Mouse (Mus musculus) inflammation-experienced regulatory T-cells, adult 6 months (primary cell): ENCODE measurements around the gene Pus10. TPM values are rescaled to one million over a fixed set of nuclear protein-coding genes. Genes with fewer than 3 reads are reported as not detected.

ENCODE experiments used
- ATAC-seq: one replicate; pipeline ENCODE4 v1.8.0; 2017
- polyA plus RNA-seq, 3 experiments: library from polyadenylated mRNA; unstranded; fragments of 100-300 nt; shearing (Covaris generic); gene quantifications; one replicate each; pipeline ENCODE4 v1.2.1; 2017

The Pus10 gene
- polyA plus RNA-seq, 3 experiments from 2014 or later: 21.6 to 35.1 (median 34.1) TPM

DNA sequence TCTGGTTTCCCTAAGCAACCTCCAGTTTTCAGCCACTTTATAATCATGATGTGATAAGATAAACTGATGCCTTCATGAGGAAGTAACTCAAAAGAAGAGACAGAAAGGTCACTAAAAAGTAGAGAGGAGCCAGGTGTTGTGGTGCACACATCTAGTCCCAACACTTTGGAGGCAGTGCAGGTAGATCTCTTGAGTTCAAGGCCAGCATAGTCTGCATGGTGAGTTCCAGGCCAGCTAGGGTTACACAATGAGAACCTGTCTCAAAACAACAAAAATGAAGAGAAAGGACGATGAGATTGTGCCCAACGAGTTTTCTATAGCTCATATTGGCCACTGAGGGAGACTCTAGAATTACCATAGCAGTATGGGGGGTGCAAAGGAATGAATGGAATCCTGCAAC, 33.1 kb downstream of the Pus10 start:
- no peak for ATAC-seq

DNA sequence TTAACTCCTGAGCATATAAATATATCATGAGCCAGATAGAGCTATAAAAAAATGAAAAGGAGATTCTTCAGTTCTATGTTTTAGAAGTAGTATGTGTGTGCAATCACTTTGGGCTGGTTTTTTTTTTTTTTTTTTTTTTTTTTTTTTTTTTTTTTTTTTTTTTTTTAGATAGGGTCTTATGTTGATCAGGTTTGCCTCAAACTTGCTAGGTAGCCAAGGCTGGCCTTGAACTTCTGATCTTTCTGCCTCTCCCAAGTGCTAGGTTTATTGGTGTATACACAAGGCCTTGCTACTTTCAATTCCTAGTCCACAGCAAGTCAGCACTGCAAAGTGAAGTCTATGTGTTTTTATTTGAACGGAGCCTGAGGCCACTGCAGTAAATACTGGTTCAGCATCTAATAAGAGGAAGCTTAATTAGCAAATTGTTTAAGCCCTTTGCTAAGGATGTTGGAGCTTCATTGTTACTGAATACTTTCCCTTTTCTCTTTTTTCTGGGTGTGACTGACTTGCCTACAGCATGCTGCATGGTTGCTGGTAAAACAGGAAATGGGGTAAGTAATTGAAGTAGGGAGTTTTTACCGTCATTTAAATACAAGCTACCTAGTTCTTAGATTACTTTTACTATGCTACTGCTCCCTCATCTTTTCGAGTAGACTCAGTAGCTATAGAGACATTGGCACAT, 34.1 kb downstream of the Pus10 start:
- peak; percentile 90 for ATAC-seq

DNA sequence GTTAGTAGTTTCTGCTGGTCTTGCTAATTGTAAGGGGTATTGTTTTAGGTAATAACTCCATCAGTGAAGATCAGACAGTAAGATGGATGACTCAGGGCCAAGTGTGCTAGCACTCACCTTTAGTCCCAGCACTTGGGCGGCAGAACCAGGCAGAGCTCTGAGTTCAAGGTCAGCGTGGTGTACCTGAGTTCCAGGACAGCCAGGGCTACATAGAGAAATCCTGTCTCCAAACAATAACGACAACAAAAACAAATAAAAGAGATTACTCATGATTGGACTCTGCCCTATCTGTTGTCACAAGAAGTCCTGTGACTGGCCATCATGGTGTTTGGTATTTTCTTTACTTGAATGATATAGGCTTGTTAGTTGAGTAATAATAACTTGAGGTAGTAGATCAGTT, 36.4 kb downstream of the Pus10 start:
- no peak for ATAC-seq

GRCm38 (mm10) chr11:23704604-23705294, 39.3 kb downstream of the Pus10 start:
- no peak for ATAC-seq

GRCm38 (mm10) chr11:23712299-23712698, 46.8 kb downstream of the Pus10 start:
- no peak for ATAC-seq

- ATAC-seq: no peak
These were observed 53.4 kb downstream of the Pus10 start for GRCm38 (mm10) chr11:23718856-23719255.

GRCm38 (mm10) chr11:23719825-23720224, 54.4 kb downstream of the Pus10 start:
- no peak for ATAC-seq

DNA sequence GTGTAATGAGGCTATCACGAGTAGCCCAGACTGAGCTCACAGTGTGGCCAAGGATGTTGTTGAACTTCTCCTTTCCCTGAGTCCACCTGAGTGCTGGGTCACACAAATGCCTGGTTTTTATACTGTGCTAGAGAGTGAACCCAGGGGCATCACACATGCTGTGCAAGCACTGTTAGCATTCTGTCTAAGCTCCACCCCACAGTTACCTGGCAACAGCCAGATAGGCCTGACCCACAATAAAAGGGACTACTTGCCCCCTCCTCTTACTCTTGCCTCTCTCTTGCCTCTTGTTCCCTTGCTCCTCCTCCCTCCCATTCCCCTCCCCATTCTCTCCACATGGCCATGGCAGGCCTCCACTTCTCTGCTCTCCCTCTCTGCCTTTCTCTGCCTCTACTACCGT, 56.9 kb downstream of the Pus10 start:
- no peak for ATAC-seq

GRCm38 (mm10) chr11:23725850-23726249, 60.4 kb downstream of the Pus10 start:
- no peak for ATAC-seq

DNA sequence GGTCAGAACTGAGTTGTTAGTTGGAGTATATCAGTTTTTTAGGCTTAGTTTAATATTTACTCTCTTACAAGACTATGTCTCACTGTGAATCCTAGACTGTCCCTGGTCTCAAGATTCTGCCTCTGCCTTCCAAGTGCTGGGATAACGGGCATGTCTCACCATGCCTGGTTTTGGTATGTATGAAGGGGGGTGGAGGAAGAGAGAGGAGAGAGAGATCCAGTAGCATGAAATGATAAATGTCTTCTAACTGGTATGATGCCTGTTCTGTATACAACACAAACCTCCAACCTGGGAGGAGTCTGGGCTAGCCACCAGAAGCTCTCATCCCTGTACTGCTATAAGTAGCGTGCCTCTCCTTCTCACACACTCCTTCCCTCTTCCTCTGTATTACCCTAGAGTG, 61.0 kb downstream of the Pus10 start:
- no peak for ATAC-seq

DNA sequence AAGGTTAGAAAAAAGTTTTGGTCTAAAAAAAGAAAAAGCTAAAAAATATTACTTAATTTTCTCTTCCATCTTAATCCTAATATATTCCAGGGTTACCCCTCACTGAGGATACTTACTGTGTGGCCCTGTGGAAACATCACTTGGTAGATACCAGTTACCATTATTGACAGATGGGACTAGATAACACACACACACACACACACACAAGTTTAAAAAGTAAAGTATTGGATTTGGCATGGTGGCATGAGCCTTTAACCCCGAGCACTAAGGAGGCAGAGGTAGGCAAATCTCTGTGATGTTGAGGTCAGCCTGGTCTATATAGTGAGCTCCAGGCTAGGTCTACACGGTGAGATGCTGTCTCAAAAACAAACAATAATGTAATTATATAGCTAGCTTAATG, 62.7 kb downstream of the Pus10 start:
- ATAC-seq: no peak

- ATAC-seq: no peak
These were observed 64.6 kb downstream of the Pus10 start for GRCm38 (mm10) chr11:23730120-23730519.

- ATAC-seq: no peak
These were observed 67.4 kb downstream of the Pus10 start for GRCm38 (mm10) chr11:23732840-23733239.

- peak; percentile 35 for ATAC-seq
These were observed 69.3 kb downstream of the Pus10 start for GRCm38 (mm10) chr11:23734749-23735286.

GRCm38 (mm10) chr11:23735820-23736470, 70.5 kb downstream of the Pus10 start:
- no peak for ATAC-seq

DNA sequence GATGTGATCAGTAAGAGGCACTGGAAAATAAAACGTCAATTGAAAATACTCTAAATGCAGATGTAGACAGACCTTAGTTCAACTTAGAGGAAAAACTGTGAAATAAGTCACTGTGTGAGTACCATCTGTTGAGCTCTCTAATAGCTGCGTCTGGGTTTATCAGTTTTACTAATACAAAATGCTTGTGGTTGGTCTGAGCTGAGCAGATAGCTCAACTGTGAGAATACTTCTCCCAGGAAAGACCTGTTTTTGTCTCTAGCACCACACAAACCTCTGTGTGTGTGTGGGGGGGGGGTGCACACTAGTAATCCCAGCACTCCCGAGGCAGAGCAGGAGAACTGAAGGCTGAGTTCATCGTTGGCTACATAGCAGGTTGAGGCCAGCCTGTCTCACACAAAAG, 75.4 kb downstream of the Pus10 start:
- ATAC-seq: no peak

DNA sequence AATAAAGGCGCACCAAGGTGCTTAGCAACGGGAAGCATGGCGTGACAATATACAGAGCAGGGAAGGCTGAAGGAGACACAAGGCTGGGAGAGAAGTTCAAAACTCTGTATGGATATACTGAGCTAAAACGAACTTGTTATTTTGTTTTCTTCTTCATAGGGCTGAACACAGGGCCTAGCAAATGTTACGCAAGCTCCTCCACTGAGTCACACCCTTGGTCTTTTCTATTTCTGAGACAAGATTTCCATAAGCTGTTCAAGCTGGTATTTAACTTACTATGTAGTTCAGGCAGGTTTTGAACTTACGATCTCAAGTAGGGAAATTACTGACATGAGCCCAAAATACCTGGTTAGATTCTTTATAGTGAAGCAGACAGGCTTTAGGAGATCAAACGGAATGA, 75.9 kb downstream of the Pus10 start:
- ATAC-seq: no peak

GRCm38 (mm10) chr11:23744352-23744751, 78.9 kb downstream of the Pus10 start:
- no peak for ATAC-seq

DNA sequence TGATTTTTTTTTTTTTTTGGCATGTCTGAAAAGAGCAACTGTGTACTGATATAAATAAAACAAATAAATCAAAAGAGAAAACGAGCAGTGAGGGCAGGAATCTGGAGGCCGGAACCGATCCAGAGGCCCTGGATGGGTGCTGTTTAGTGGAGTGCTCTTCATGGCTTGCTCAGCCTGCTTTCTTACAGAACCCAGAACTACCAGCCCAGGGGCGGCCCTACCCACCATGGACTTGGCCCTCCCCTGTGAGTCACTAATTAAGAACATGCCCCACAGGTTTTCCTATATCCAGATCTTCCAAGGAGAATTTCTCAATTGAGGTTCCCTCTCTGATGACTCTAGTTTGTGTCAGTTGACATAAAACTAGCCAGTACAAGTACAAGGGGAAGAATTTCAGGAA, 80.6 kb downstream of the Pus10 start:
- ATAC-seq: no peak

DNA sequence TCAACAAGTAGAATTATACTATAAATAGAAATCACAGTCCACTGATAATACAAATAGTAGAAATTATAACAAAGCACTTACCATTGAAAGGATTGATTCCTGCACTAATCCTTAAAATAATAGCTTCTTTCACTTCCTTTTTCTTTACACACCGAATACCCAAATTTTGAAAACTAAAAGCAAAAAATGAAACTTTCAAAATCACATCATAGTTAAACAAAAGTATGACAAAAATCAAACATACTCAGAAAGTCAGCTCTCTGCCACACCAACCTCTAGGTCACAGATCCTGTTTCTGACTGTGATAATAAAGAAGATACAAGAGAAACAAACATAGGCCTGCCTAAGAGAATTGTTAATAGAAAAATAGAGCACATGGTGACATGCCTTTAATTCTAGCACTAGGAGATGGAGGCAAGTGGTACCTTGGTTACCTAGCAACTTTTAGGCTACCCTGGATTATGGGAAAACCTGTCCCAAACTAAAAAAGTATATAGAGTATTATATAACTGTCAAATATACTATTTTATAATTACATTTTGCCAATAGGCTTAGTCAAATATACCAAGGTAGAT, 87.7 kb downstream of the Pus10 start:
- no peak for ATAC-seq

GRCm38 (mm10) chr11:23754329-23754728, 88.9 kb downstream of the Pus10 start:
- ATAC-seq: peak; percentile 84

GRCm38 (mm10) chr11:23758218-23758617, 92.7 kb downstream of the Pus10 start:
- no peak for ATAC-seq

DNA sequence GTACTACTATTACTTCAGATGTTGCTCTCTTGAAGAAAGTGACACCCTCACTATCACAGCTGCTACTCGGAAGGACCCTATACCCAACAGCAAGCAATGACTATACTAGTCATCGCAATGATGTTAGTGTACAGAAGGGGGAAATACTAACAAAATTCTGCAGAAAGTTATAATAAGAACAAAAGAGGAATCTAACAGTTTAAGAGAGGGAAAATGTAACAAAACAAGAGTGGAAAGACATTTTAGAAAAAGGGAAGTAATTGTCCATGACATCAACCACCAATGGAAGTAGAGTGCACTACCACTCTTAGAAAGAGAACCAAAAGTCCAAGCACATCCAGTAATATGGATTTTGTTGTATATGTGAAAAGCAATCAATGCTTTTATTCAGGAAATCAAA, 97.2 kb downstream of the Pus10 start:
- ATAC-seq: no peak
